In the genomic region with DNA sequence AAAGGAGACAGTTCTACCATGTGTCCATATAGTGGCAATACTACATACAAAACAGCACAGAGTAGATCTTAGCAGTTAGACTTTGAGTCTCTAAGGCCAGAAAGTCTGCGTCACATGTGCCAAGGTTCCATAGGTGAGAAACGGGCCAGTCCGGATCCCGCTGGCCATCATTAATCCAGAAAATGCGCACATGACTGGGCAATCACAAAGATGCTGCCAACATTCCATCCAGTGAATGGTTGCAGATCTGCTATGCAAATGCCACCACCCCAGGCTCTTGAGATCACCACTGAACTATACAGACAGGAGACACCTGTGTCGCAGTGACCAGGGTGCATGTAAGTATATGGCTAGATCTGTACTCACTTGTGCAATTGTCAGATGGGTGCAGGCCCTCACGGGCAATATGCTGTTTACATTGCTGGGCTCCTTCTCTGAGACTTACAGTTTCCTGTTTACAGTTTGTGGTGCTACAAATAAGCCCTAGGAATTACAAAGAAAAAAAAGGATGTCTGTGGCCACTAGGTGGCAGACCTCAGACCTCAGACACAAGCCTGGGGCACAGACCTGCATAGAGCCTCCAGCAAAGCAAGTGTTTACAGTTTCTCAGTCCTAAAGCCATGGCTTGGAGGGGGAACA, we compare ENCODE assay signal across 8 mouse cellular contexts. TPM values are rescaled to one million over a fixed set of nuclear protein-coding genes. Genes with fewer than 3 reads are reported as not detected.
DNase-seq lines count a peak whose midpoint lies in the region; ATAC-seq and TF ChIP-seq lines count a peak whose summit lies in the region.

No protein-coding gene starts in this region.

- intact Hi-C loops in left cerebral cortex, postnatal 14 days (cut with DNase I) = no loop called here

- no peaks in the 10 kb centered on the region for H3K9me3 ChIP-seq in forebrain, embryonic 10.5 days
- no peaks in the 10 kb centered on the region for H3K9me3 ChIP-seq in hindbrain, embryonic 15.5 days
- no peaks in the 10 kb centered on the region for H3K9me3 ChIP-seq in midbrain, embryonic 16.5 days (replicated peaks; ENCODE audit: control insufficient read depth, low read length, poor library complexity, severe bottlenecking)

- peak; percentile 72 for DNase-seq in thymus, adult 2 months
- DNase-seq in thymus, adult 18-20 months = no peak
- peak; percentile 54 for DNase-seq in forebrain, embryonic 10.5 days (ENCODE audit: extremely low spot score, low spot score)
- peak; percentile 75 to 83 for DNase-seq in left cerebral cortex, postnatal 14 days (ENCODE audit: low spot score in 2 of 2)
- peak; percentile 73 for DNase-seq in thymus, postnatal 25 days

- no peak for TF ChIP-seq CTCF in thymus, adult 2 months (IDR thresholded peaks at IDR 0.05; ENCODE audit: borderline replicate concordance, control insufficient read depth, extremely low read depth, insufficient read depth, low read length, poor library complexity)
- peak; percentile 44 for TF ChIP-seq CTCF in bone marrow macrophage, adult 2 months (IDR thresholded peaks at IDR 0.05; ENCODE audit: low read depth, low read length)

- 83% methylated on average over 7 of the region's 7 CpGs for WGBS in thymus, adult 2 months
- WGBS in forebrain, embryonic 10.5 days = 71% methylated on average over 7 of the region's 7 CpGs
- WGBS in hindbrain, embryonic 15.5 days = 46% methylated on average over 7 of the region's 7 CpGs
- WGBS in midbrain, embryonic 16.5 days = 54% methylated on average over 7 of the region's 7 CpGs

- no peak overlapping the region for H3K9ac ChIP-seq in hindbrain, embryonic 15.5 days
- H3K9ac ChIP-seq in midbrain, embryonic 16.5 days (ENCODE audit: low read depth, low read length) = no peak overlapping the region

- no peak for TF ChIP-seq POLR2A in thymus, adult 2 months (IDR thresholded peaks at IDR 0.05; ENCODE audit: control insufficient read depth, extremely low read depth, insufficient read depth, low read length, poor library complexity)
- no peak for TF ChIP-seq POLR2A in bone marrow macrophage, adult 2 months (IDR thresholded peaks at IDR 0.05; ENCODE audit: borderline replicate concordance, low read depth, low read length)

- H3K27ac ChIP-seq in thymus, adult 2 months (ENCODE audit: control insufficient read depth, insufficient read depth, low read length) = no peak overlapping the region
- H3K27ac ChIP-seq in bone marrow macrophage, adult 2 months (ENCODE audit: insufficient read depth, low read depth, low read length) = no peak overlapping the region
- H3K27ac ChIP-seq in forebrain, embryonic 10.5 days = peak overlapping the region; percentile 4; the same call in 1 of the 2 replicates
- H3K27ac ChIP-seq in hindbrain, embryonic 15.5 days (replicated peaks) = peak overlapping the region; percentile 63
- peak overlapping the region; percentile 85 for H3K27ac ChIP-seq in midbrain, embryonic 16.5 days (ENCODE audit: low read length)

- peaks cover 13% of the 10 kb centered on the region for H3K4me1 ChIP-seq in thymus, adult 2 months (replicated peaks; ENCODE audit: control insufficient read depth, insufficient read depth, low read length)
- peaks cover 8% of the 10 kb centered on the region for H3K4me1 ChIP-seq in bone marrow macrophage, adult 2 months (ENCODE audit: control insufficient read depth, insufficient read depth, low read length)
- peaks cover 70% of the 10 kb centered on the region for H3K4me1 ChIP-seq in forebrain, embryonic 10.5 days
- H3K4me1 ChIP-seq in hindbrain, embryonic 15.5 days (replicated peaks) = peaks cover 60% of the 10 kb centered on the region
- H3K4me1 ChIP-seq in midbrain, embryonic 16.5 days (ENCODE audit: control insufficient read depth, insufficient read depth, low read length) = peaks cover 46% of the 10 kb centered on the region

- no peaks in the 10 kb centered on the region for H3K36me3 ChIP-seq in thymus, adult 2 months (ENCODE audit: control insufficient read depth, insufficient read depth, low read length)
- H3K36me3 ChIP-seq in forebrain, embryonic 10.5 days (replicated peaks) = no peaks in the 10 kb centered on the region
- no peaks in the 10 kb centered on the region for H3K36me3 ChIP-seq in hindbrain, embryonic 15.5 days
- no peaks in the 10 kb centered on the region for H3K36me3 ChIP-seq in midbrain, embryonic 16.5 days (ENCODE audit: control insufficient read depth, insufficient read depth, low read length)

- H3K4me2 ChIP-seq in hindbrain, embryonic 15.5 days = no peak overlapping the region
- H3K4me2 ChIP-seq in midbrain, embryonic 16.5 days (ENCODE audit: low read length) = no peak overlapping the region

- ATAC-seq in hindbrain, embryonic 15.5 days (ENCODE audit: low FRiP score, low read depth) = no peak
- peak; percentile 12; the same call in 1 of the 2 replicates for ATAC-seq in midbrain, embryonic 16.5 days

- H3K4me3 ChIP-seq in thymus, adult 2 months (ENCODE audit: control insufficient read depth, insufficient read depth, low read length) = no peak overlapping the region
- H3K4me3 ChIP-seq in bone marrow macrophage, adult 2 months (ENCODE audit: insufficient read depth, low read length) = no peak overlapping the region
- no peak overlapping the region for H3K4me3 ChIP-seq in forebrain, embryonic 10.5 days
- no peak overlapping the region for H3K4me3 ChIP-seq in hindbrain, embryonic 15.5 days
- no peak overlapping the region for H3K4me3 ChIP-seq in midbrain, embryonic 16.5 days (ENCODE audit: low read depth, low read length)

- no peaks in the 10 kb centered on the region for H3K27me3 ChIP-seq in thymus, adult 2 months (ENCODE audit: control insufficient read depth, insufficient read depth, low read length)
- H3K27me3 ChIP-seq in forebrain, embryonic 10.5 days (ENCODE audit: poor library complexity, severe bottlenecking) = peaks cover 29% of the 10 kb centered on the region
- H3K27me3 ChIP-seq in hindbrain, embryonic 15.5 days = no peaks in the 10 kb centered on the region
- no peaks in the 10 kb centered on the region for H3K27me3 ChIP-seq in midbrain, embryonic 16.5 days (ENCODE audit: control insufficient read depth, insufficient read depth, low read depth, low read length)

RNA-seq across cellular contexts. Expression of a gene that starts 4.0 kb away (rescaled TPM):
- polyA plus RNA-seq in thymus, adult 2 months (2012; rRNA removed) = 2.7 and 3.3 TPM in 2 replicates
- polyA plus RNA-seq in bone marrow macrophage, adult 2 months (2012; ENCODE audit: insufficient read depth, insufficient read length, missing spikeins) = 3.0 and 4.7 TPM in 2 replicates
- polyA plus RNA-seq in forebrain, embryonic 10.5 days (2016; fragmentation: Nextera tagmentation; extraction: Ambion mirVana) = 2.7 and 3.6 TPM in 2 replicates
- polyA plus RNA-seq in hindbrain, embryonic 15.5 days (2015; fragmentation: Nextera tagmentation; extraction: Ambion mirVana) = 3.4 and 4.1 TPM in 2 replicates
- total RNA-seq in left cerebral cortex, postnatal 14 days (2021) = 1 to 10 TPM; 5.3 to 6.3 TPM
- 2.4 and 3.1 TPM in 2 replicates for polyA plus RNA-seq in midbrain, embryonic 16.5 days (2015; fragmentation: Nextera tagmentation; extraction: Ambion mirVana)

RNA-seq across cellular contexts. Expression of a gene that starts 4.0 kb away (rescaled TPM):
- polyA plus RNA-seq in thymus, adult 2 months (2012; rRNA removed) = 30.4 and 34.4 TPM in 2 replicates
- polyA plus RNA-seq in bone marrow macrophage, adult 2 months (2012; ENCODE audit: insufficient read depth, insufficient read length, missing spikeins) = 26.3 and 29.4 TPM in 2 replicates
- 12.7 and 13.4 TPM in 2 replicates for polyA plus RNA-seq in forebrain, embryonic 10.5 days (2016; fragmentation: Nextera tagmentation; extraction: Ambion mirVana)
- 6.9 and 7.7 TPM in 2 replicates for polyA plus RNA-seq in hindbrain, embryonic 15.5 days (2015; fragmentation: Nextera tagmentation; extraction: Ambion mirVana)
- total RNA-seq in left cerebral cortex, postnatal 14 days (2021) = 10 to 100 TPM; 14.1 to 14.2 TPM
- 7.4 and 8.7 TPM in 2 replicates for polyA plus RNA-seq in midbrain, embryonic 16.5 days (2015; fragmentation: Nextera tagmentation; extraction: Ambion mirVana)

RNA-seq across cellular contexts. Expression of a gene that starts 21.9 kb away (rescaled TPM):
- 2.1 and 2.6 TPM in 2 replicates for polyA plus RNA-seq in thymus, adult 2 months (2012; rRNA removed)
- not detected in 2 replicates for polyA plus RNA-seq in bone marrow macrophage, adult 2 months (2012; ENCODE audit: insufficient read depth, insufficient read length, missing spikeins)
- polyA plus RNA-seq in forebrain, embryonic 10.5 days (2016; fragmentation: Nextera tagmentation; extraction: Ambion mirVana) = 1.3 and 1.5 TPM in 2 replicates
- polyA plus RNA-seq in hindbrain, embryonic 15.5 days (2015; fragmentation: Nextera tagmentation; extraction: Ambion mirVana) = 21.1 and 23.4 TPM in 2 replicates
- total RNA-seq in left cerebral cortex, postnatal 14 days (2021) = 10 to 100 TPM; 48.0 to 48.6 TPM
- polyA plus RNA-seq in midbrain, embryonic 16.5 days (2015; fragmentation: Nextera tagmentation; extraction: Ambion mirVana) = 20.6 and 20.8 TPM in 2 replicates

RNA-seq across cellular contexts. Expression of a gene that starts 55.6 kb away (rescaled TPM):
- 0.08 TPM in 1 of 2 replicates, not detected in the other for polyA plus RNA-seq in thymus, adult 2 months (2012; rRNA removed)
- not detected in 2 replicates for polyA plus RNA-seq in bone marrow macrophage, adult 2 months (2012; ENCODE audit: insufficient read depth, insufficient read length, missing spikeins)
- polyA plus RNA-seq in forebrain, embryonic 10.5 days (2016; fragmentation: Nextera tagmentation; extraction: Ambion mirVana) = 0.73 and 1.2 TPM in 2 replicates
- polyA plus RNA-seq in hindbrain, embryonic 15.5 days (2015; fragmentation: Nextera tagmentation; extraction: Ambion mirVana) = 0.33 and 0.36 TPM in 2 replicates
- 1 to 10 TPM; 1.0 to 1.4 TPM for total RNA-seq in left cerebral cortex, postnatal 14 days (2021)
- polyA plus RNA-seq in midbrain, embryonic 16.5 days (2015; fragmentation: Nextera tagmentation; extraction: Ambion mirVana) = 0.74 and 1.3 TPM in 2 replicates

Comparison
In these comparisons a context has a peak if more than half of its experiments do, and no peak if none do; other contexts are left out.
1. DNase-seq: peak in thymus, adult 2 months (single experiment), forebrain, embryonic 10.5 days (single experiment), left cerebral cortex, postnatal 14 days (2 of 2) and thymus, postnatal 25 days (single experiment); none in thymus, adult 18-20 months (0 of 2).
2. H3K27ac ChIP-seq: peak in forebrain, embryonic 10.5 days (single experiment), hindbrain, embryonic 15.5 days (single experiment) and midbrain, embryonic 16.5 days (single experiment); none in thymus, adult 2 months (single experiment) and bone marrow macrophage, adult 2 months (single experiment).